Mouse (Mus musculus) liver, adult (tissue): ENCODE results near the gene Hist1h3h.
"Not testable (repeated sequence)": the region's sequence is repeated elsewhere in the genome, so short reads cannot be mapped to it uniquely, and the experiment has no call there.

Source experiments
- GATA4 ChIP-seq: IDR thresholded peaks from 2 replicates; pipeline ENCODE4 v1.6.1; 2014; ENCODE audit warnings: mild to moderate bottlenecking, low read length; ENCODE audit not compliant: insufficient replicate concordance

Gene Hist1h3h

GRCm38 (mm10) chr13:21717397-21718357 lies at the start of gene Hist1h3h:
TSS of gene Hist1h3h (plus strand) at chr13:21717659.
- TF ChIP-seq GATA4, result not testable (repeated sequence)

- no peak for TF ChIP-seq GATA4
Measured at GRCm38 (mm10) chr13:21677305-21677704, 40.2 kb upstream of the Hist1h3h start, which contains the start of gene Olfr1360. TSS of gene Olfr1360 (minus strand) at chr13:21677405.

- no peak for TF ChIP-seq GATA4
Measured at GRCm38 (mm10) chr13:21697811-21698210, 19.6 kb upstream of the Hist1h3h start, which contains the start of gene Olfr1359. TSS of gene Olfr1359 (plus strand) at chr13:21698111.

- TF ChIP-seq GATA4, result no peak
Measured at GRCm38 (mm10) chr13:21706669-21707068, 10.8 kb upstream of the Hist1h3h start.

GRCm38 (mm10) chr13:21710031-21710711 lies 7.3 kb upstream of the Hist1h3h start:
- no peak for TF ChIP-seq GATA4

- no peak for TF ChIP-seq GATA4
Measured at GRCm38 (mm10) chr13:21710821-21711525, 6.5 kb upstream of the Hist1h3h start.

- no peak for TF ChIP-seq GATA4
Measured at GRCm38 (mm10) chr13:21711698-21712097, 5.8 kb upstream of the Hist1h3h start.

GRCm38 (mm10) chr13:21714725-21715124 lies 2.7 kb upstream of the Hist1h3h start:
- TF ChIP-seq GATA4, result no peak

GRCm38 (mm10) chr13:21715131-21715863 lies 2.2 kb upstream of the Hist1h3h start:
- TF ChIP-seq GATA4, result no peak

GRCm38 (mm10) chr13:21715864-21716539 lies 1.5 kb upstream of the Hist1h3h start, which contains the start of the genes Hist1h2bl and Hist1h2ai:
TSS of gene Hist1h2bl (minus strand) at chr13:21716143.
TSS of gene Hist1h2ai (plus strand) at chr13:21716422.
- TF ChIP-seq GATA4, result not testable (repeated sequence)

- TF ChIP-seq GATA4, result no peak
Measured at GRCm38 (mm10) chr13:21718381-21719080, 1.1 kb downstream of the Hist1h3h start.

- TF ChIP-seq GATA4, result not testable (repeated sequence)
Measured at GRCm38 (mm10) chr13:21721757-21722372, 4.4 kb downstream of the Hist1h3h start, which contains the start of gene Hist1h2bm. TSS of gene Hist1h2bm (plus strand) at chr13:21722044.
